Mouse (Mus musculus): ENCODE measurements at regions not wholly inside any gene's neighbourhood (a gene's known extent, or its start where the extent isn't known, plus 50 kb on each side); places are given as distances from the start of the nearest gene placed in this dataset.

GRCm38 (mm10) chr13:53700236-53700635, 227.4 kb upstream of the Msx2 start:
- Histone ChIP-seq H3K9ac (ENCODE audit: low read depth, low read length) (no peak overlapping the region), H3K36me3 (ENCODE audit: control insufficient read depth, insufficient read depth, low read length) (no peaks in the 10 kb centered on the region), H3K4me3 (ENCODE audit: low read depth, low read length) (no peak overlapping the region), H3K4me2 (no peak overlapping the region), H3K27ac (ENCODE audit: low read depth, low read length) (no peak overlapping the region), H3K4me1 (ENCODE audit: control insufficient read depth, insufficient read depth, low read length) (peaks cover 14% of the 10 kb centered on the region), H3K27me3 (ENCODE audit: control insufficient read depth, insufficient read depth, low read length) (no peaks in the 10 kb centered on the region), H3K9me3 (replicated peaks; ENCODE audit: control insufficient read depth, low read length) (no peaks in the 10 kb centered on the region)
- ATAC-seq (replicated peaks; ENCODE audit: insufficient number of reproducible peaks, low FRiP score, low TSS enrichment): no peak
- WGBS (ENCODE audit: insufficient replicate concordance): 77% methylated on average over 3 of the region's 3 CpGs

- H3K27ac ChIP-seq (ENCODE audit: low read depth, low read length): no peak overlapping the region
- H3K27me3 ChIP-seq (ENCODE audit: control insufficient read depth, insufficient read depth, low read length): no peaks in the 10 kb centered on the region
- H3K4me1 ChIP-seq (ENCODE audit: control insufficient read depth, insufficient read depth, low read length): peaks cover 18% of the 10 kb centered on the region
- WGBS (ENCODE audit: insufficient replicate concordance): 59% methylated on average over 6 of the region's 6 CpGs
- ATAC-seq (replicated peaks; ENCODE audit: insufficient number of reproducible peaks, low FRiP score, low TSS enrichment): no peak
- H3K36me3 ChIP-seq (ENCODE audit: control insufficient read depth, insufficient read depth, low read length): no peaks in the 10 kb centered on the region
- H3K4me3 ChIP-seq (ENCODE audit: low read depth, low read length): no peak overlapping the region
- H3K9me3 ChIP-seq (replicated peaks; ENCODE audit: control insufficient read depth, low read length): no peaks in the 10 kb centered on the region
- no peak overlapping the region for H3K9ac ChIP-seq (ENCODE audit: low read depth, low read length)
- H3K4me2 ChIP-seq: no peak overlapping the region
These were observed 225.1 kb upstream of the Msx2 start for GRCm38 (mm10) chr13:53697954-53698353.

- 22% methylated on average over 3 of the region's 3 CpGs for WGBS (ENCODE audit: insufficient replicate concordance)
- 0 out of 2 replicates have a peak, but pooled peaks have one; percentile 31 for ATAC-seq (replicated peaks; ENCODE audit: insufficient number of reproducible peaks, low FRiP score, low TSS enrichment)
- no peaks in the 10 kb centered on the region for H3K36me3 ChIP-seq (ENCODE audit: control insufficient read depth, insufficient read depth, low read length)
- H3K4me3 ChIP-seq (ENCODE audit: low read depth, low read length): no peak overlapping the region
- H3K27me3 ChIP-seq (ENCODE audit: control insufficient read depth, insufficient read depth, low read length): no peaks in the 10 kb centered on the region
- no peak overlapping the region for H3K4me2 ChIP-seq
- H3K27ac ChIP-seq (ENCODE audit: low read depth, low read length): peak overlapping the region; percentile 46; the same call in 1 of the 2 replicates
- H3K4me1 ChIP-seq (ENCODE audit: control insufficient read depth, insufficient read depth, low read length): peaks cover 18% of the 10 kb centered on the region
- H3K9me3 ChIP-seq (replicated peaks; ENCODE audit: control insufficient read depth, low read length): no peaks in the 10 kb centered on the region
- H3K9ac ChIP-seq (ENCODE audit: low read depth, low read length): no peak overlapping the region
These were observed 222.5 kb upstream of the Msx2 start for GRCm38 (mm10) chr13:53695385-53695784.

GRCm38 (mm10) chr13:53688934-53689333, 216.1 kb upstream of the Msx2 start:
- Histone ChIP-seq H3K27ac (ENCODE audit: low read depth, low read length) (0 out of 2 replicates have a peak overlapping the region, but pooled peaks have one; percentile 1), H3K27me3 (ENCODE audit: control insufficient read depth, insufficient read depth, low read length) (no peaks in the 10 kb centered on the region), H3K4me1 (ENCODE audit: control insufficient read depth, insufficient read depth, low read length) (no peaks in the 10 kb centered on the region), H3K9me3 (replicated peaks; ENCODE audit: control insufficient read depth, low read length) (no peaks in the 10 kb centered on the region), H3K9ac (ENCODE audit: low read depth, low read length) (no peak overlapping the region), H3K4me3 (ENCODE audit: low read depth, low read length) (peak overlapping the region; percentile 21; the same call in 1 of the 2 replicates), H3K4me2 (peak overlapping the region; percentile 56), H3K36me3 (ENCODE audit: control insufficient read depth, insufficient read depth, low read length) (no peaks in the 10 kb centered on the region)
- ATAC-seq (replicated peaks; ENCODE audit: insufficient number of reproducible peaks, low FRiP score, low TSS enrichment): no peak
- WGBS (ENCODE audit: insufficient replicate concordance): 19% methylated on average over 8 of the region's 8 CpGs

DNA sequence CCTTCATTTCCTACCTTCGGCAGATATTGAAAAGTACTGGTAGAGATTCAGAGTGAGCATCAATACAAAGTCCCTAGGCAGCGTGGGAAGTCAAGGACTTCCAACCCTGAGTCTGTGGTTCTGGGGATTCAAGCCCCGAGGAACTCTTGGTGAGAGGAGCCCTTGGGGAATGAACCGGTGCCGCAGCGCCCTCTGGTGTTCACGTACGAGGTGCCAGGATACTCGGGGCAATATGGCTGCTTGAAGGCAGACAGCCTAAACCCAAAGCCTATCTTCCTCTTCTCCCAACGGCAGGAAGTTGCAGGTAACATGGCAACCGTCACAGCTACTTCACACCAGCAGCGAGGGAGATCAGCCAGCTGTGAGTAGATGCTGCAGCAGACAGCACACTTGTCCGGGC, 215.6 kb upstream of the Msx2 start:
- Histone ChIP-seq H3K36me3 (ENCODE audit: control insufficient read depth, insufficient read depth, low read length) (no peaks in the 10 kb centered on the region), H3K4me3 (ENCODE audit: low read depth, low read length) (peak overlapping the region; percentile 21; the same call in 1 of the 2 replicates), H3K27me3 (ENCODE audit: control insufficient read depth, insufficient read depth, low read length) (no peaks in the 10 kb centered on the region), H3K4me2 (peak overlapping the region; percentile 56), H3K9me3 (replicated peaks; ENCODE audit: control insufficient read depth, low read length) (no peaks in the 10 kb centered on the region), H3K4me1 (ENCODE audit: control insufficient read depth, insufficient read depth, low read length) (no peaks in the 10 kb centered on the region), H3K9ac (ENCODE audit: low read depth, low read length) (no peak overlapping the region), H3K27ac (ENCODE audit: low read depth, low read length) (0 out of 2 replicates have a peak overlapping the region, but pooled peaks have one; percentile 1)
- no peak for ATAC-seq (replicated peaks; ENCODE audit: insufficient number of reproducible peaks, low FRiP score, low TSS enrichment)
- WGBS (ENCODE audit: insufficient replicate concordance): 6% methylated on average over 13 of the region's 13 CpGs

DNA sequence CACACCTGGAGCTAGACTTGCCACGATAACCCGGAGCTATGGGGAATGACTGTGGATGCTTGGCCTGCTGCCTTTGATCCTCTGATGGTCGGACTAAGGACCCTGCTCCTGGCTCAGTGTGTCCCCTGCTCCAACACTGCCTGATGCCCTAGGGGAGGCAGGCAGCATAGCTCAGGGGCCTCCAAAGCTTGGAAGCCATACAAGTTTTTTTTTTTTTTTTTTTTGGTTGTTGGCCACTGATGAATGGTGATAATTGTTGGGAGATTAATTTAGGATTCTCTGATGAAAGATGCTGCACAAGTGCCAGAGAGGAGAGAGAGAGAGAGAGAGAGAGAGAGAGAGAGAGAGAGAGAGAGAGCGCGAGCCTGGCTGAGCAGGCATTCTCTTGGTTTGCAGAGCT, 211.6 kb upstream of the Msx2 start:
- Histone ChIP-seq H3K9ac (ENCODE audit: low read depth, low read length) (no peak overlapping the region), H3K9me3 (replicated peaks; ENCODE audit: control insufficient read depth, low read length) (no peaks in the 10 kb centered on the region), H3K4me3 (ENCODE audit: low read depth, low read length) (no peak overlapping the region), H3K27ac (ENCODE audit: low read depth, low read length) (no peak overlapping the region), H3K4me1 (ENCODE audit: control insufficient read depth, insufficient read depth, low read length) (0 out of 2 replicates have a peak, but pooled peaks cover 3% of the 10 kb centered on the region), H3K36me3 (ENCODE audit: control insufficient read depth, insufficient read depth, low read length) (no peaks in the 10 kb centered on the region), H3K4me2 (no peak overlapping the region), H3K27me3 (ENCODE audit: control insufficient read depth, insufficient read depth, low read length) (no peaks in the 10 kb centered on the region)
- WGBS (ENCODE audit: insufficient replicate concordance): 65% methylated on average over 5 of the region's 5 CpGs
- ATAC-seq (replicated peaks; ENCODE audit: insufficient number of reproducible peaks, low FRiP score, low TSS enrichment): no peak

GRCm38 (mm10) chr13:53677187-53677586, 204.3 kb upstream of the Msx2 start:
- Histone ChIP-seq H3K27ac (ENCODE audit: low read depth, low read length) (no peak overlapping the region), H3K4me3 (ENCODE audit: low read depth, low read length) (no peak overlapping the region), H3K9me3 (replicated peaks; ENCODE audit: control insufficient read depth, low read length) (no peaks in the 10 kb centered on the region), H3K36me3 (ENCODE audit: control insufficient read depth, insufficient read depth, low read length) (no peaks in the 10 kb centered on the region), H3K4me2 (no peak overlapping the region), H3K4me1 (ENCODE audit: control insufficient read depth, insufficient read depth, low read length) (0 out of 2 replicates have a peak, but pooled peaks cover 3% of the 10 kb centered on the region), H3K9ac (ENCODE audit: low read depth, low read length) (no peak overlapping the region), H3K27me3 (ENCODE audit: control insufficient read depth, insufficient read depth, low read length) (no peaks in the 10 kb centered on the region)
- ATAC-seq (replicated peaks; ENCODE audit: insufficient number of reproducible peaks, low FRiP score, low TSS enrichment): no peak
- 83% methylated on average over 10 of the region's 10 CpGs for WGBS (ENCODE audit: insufficient replicate concordance)

DNA sequence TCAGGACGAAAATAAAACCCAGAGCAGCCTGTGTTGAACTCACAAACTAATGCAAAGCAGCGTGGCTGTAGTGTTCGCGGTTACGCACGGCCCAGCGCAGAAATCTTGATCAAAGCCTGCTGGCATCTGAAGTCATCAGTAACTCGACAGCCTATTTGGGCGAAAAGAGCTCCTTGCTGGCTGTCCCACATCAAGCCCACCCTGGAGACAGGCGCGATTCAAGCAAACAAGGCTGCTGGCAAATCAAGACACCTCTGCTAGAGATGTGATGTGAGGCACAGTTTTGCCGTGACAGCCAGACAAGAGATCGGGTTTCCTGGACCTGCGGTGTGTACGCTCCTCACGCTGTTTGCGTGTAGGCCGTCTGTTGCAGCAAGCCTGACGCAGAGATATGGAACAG, 197.5 kb upstream of the Msx2 start:
- H3K4me3 ChIP-seq (ENCODE audit: low read depth, low read length): no peak overlapping the region
- H3K4me1 ChIP-seq (ENCODE audit: control insufficient read depth, insufficient read depth, low read length): peaks cover 4% of the 10 kb centered on the region; the same call in 1 of the 2 replicates
- 36% methylated on average over 19 of the region's 19 CpGs for WGBS (ENCODE audit: insufficient replicate concordance)
- H3K27me3 ChIP-seq (ENCODE audit: control insufficient read depth, insufficient read depth, low read length): no peaks in the 10 kb centered on the region
- H3K9me3 ChIP-seq (replicated peaks; ENCODE audit: control insufficient read depth, low read length): peaks cover 2% of the 10 kb centered on the region; the same call in 1 of the 2 replicates
- H3K4me2 ChIP-seq: peak overlapping the region; percentile 37
- no peak overlapping the region for H3K27ac ChIP-seq (ENCODE audit: low read depth, low read length)
- no peaks in the 10 kb centered on the region for H3K36me3 ChIP-seq (ENCODE audit: control insufficient read depth, insufficient read depth, low read length)
- H3K9ac ChIP-seq (ENCODE audit: low read depth, low read length): 0 out of 2 replicates have a peak overlapping the region, but pooled peaks have one; percentile 16
- no peak for ATAC-seq (replicated peaks; ENCODE audit: insufficient number of reproducible peaks, low FRiP score, low TSS enrichment)

DNA sequence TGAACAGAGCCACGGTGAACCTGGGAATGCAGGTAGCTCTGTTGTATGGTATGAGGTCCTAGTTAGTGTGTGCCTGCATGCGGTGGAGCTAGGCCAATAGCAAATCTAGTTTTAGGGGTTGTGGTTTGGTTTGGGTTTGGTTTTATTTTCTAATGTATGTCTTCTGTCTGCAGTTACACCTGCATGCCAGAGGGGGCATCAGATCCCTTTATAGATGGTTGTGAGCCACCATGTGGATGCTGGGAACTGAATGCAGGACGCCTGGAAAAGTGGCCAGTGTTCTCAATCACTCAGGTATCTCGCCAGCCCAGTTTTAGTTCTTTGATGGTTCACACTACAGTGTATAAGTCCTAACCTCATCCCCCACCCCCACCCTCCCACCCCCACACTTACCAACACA, 194.6 kb upstream of the Msx2 start:
- Histone ChIP-seq H3K9me3 (replicated peaks; ENCODE audit: control insufficient read depth, low read length) (peaks cover 2% of the 10 kb centered on the region; the same call in 1 of the 2 replicates), H3K4me2 (no peak overlapping the region), H3K4me1 (ENCODE audit: control insufficient read depth, insufficient read depth, low read length) (peaks cover 4% of the 10 kb centered on the region; the same call in 1 of the 2 replicates), H3K27ac (ENCODE audit: low read depth, low read length) (no peak overlapping the region), H3K27me3 (ENCODE audit: control insufficient read depth, insufficient read depth, low read length) (no peaks in the 10 kb centered on the region), H3K4me3 (ENCODE audit: low read depth, low read length) (no peak overlapping the region), H3K9ac (ENCODE audit: low read depth, low read length) (no peak overlapping the region), H3K36me3 (ENCODE audit: control insufficient read depth, insufficient read depth, low read length) (no peaks in the 10 kb centered on the region)
- WGBS (ENCODE audit: insufficient replicate concordance): 89% methylated on average over 4 of the region's 4 CpGs
- ATAC-seq (replicated peaks; ENCODE audit: insufficient number of reproducible peaks, low FRiP score, low TSS enrichment): no peak

All from heart, embryonic 11.5 days (tissue).